Mouse (Mus musculus) CH12.LX (cell line): ENCODE results near the gene Vdr. TPM values are rescaled to one million over a fixed set of nuclear protein-coding genes. Genes with fewer than 3 reads are reported as not detected.

Source experiments
- DNase-seq: peaks from one replicate; pipeline ENCODE4 v3.0.0-alpha.2; 2013; ENCODE audit errors: extremely low read depth
- H3K27ac ChIP-seq: 2 replicates; pipeline ENCODE4 v1.5.1; 2012; ENCODE audit warnings: low read depth, mild to moderate bottlenecking, control low read depth, moderate library complexity; ENCODE audit not compliant: insufficient read depth
- H3K27me3 ChIP-seq: replicated peaks from 2 replicates; pipeline ENCODE3; 2012; ENCODE audit warnings: inconsistent platforms
- H3K36me3 ChIP-seq, 2 experiments: replicated peaks in 1 of 2; 2 replicates each; pipeline versions ENCODE3 to v1.6.1; 2012; ENCODE audit warnings: inconsistent platforms in 1 of 2, low read length in 1 of 2, mild to moderate bottlenecking in 1 of 2, mixed read lengths in 1 of 2, moderate library complexity in 1 of 2; ENCODE audit not compliant: control insufficient read depth in 1 of 2, insufficient read depth in 1 of 2
- H3K4me1 ChIP-seq, 2 experiments: 2 replicates each; pipeline ENCODE4 v1.6.1; 2012; ENCODE audit warnings: inconsistent platforms in 1 of 2, moderate library complexity in 1 of 2; ENCODE audit not compliant: insufficient read depth in 2 of 2, control insufficient read depth in 1 of 2
- H3K4me2 ChIP-seq: 2 replicates; pipeline ENCODE4 v1.6.1; 2012; ENCODE audit warnings: low read depth, mild to moderate bottlenecking, control low read depth; ENCODE audit not compliant: poor library complexity, insufficient read depth, severe bottlenecking
- H3K4me3 ChIP-seq, 3 experiments: fragments of 150-350 bp in 1 of 3; sonication (generic) in 1 of 3; replicated peaks in 1 of 3; 2 replicates each; pipeline versions ENCODE3 to v1.5.1; 2011 to 2012; ENCODE audit warnings: low read depth in 2 of 3, low read length in 2 of 3, mild to moderate bottlenecking in 2 of 3, moderate library complexity in 2 of 3, control low read depth in 1 of 3, improper control_type of control experiment in 1 of 3, inconsistent platforms in 1 of 3, mixed read lengths in 1 of 3; ENCODE audit not compliant: poor library complexity in 1 of 3
- H3K79me2 ChIP-seq: replicated peaks from 2 replicates; pipeline ENCODE4 v1.6.1; 2012; ENCODE audit warnings: mild to moderate bottlenecking, moderate library complexity; ENCODE audit not compliant: control insufficient read depth, poor library complexity, insufficient read depth, severe bottlenecking; ENCODE audit errors: extremely low read depth
- H3K9ac ChIP-seq: 2 replicates; pipeline ENCODE4 v1.6.1; 2012; ENCODE audit warnings: low read depth, mild to moderate bottlenecking, control low read depth, moderate library complexity; ENCODE audit not compliant: insufficient read depth
- H3K9me3 ChIP-seq: replicated peaks from 2 replicates; pipeline ENCODE3; 2012; ENCODE audit warnings: low read length, inconsistent platforms, mixed read lengths
- CTCF ChIP-seq, 2 experiments: IDR thresholded peaks in 1 of 2; conservative IDR thresholded peaks in 1 of 2; 2 replicates each; pipeline ENCODE4 v1.5.1; 2011 to 2012; ENCODE audit warnings: low read depth in 2 of 2, low read length in 2 of 2, improper control_type of control experiment in 1 of 2, inconsistent platforms in 1 of 2, mild to moderate bottlenecking in 1 of 2, moderate library complexity in 1 of 2
- E2F4 ChIP-seq: IDR thresholded peaks from 2 replicates; pipeline ENCODE4 v1.6.1; 2011; ENCODE audit warnings: low read depth, low read length, improper control_type of control experiment; ENCODE audit not compliant: insufficient replicate concordance
- EP300 ChIP-seq: IDR thresholded peaks from 2 replicates; pipeline ENCODE4 v1.6.1; 2011; ENCODE audit warnings: low read length, improper control_type of control experiment
- ETS1 ChIP-seq: conservative IDR thresholded peaks from 2 replicates; pipeline ENCODE4 v1.6.1; 2012; ENCODE audit warnings: low read depth, mild to moderate bottlenecking, inconsistent platforms, low read length, improper control_type of control experiment, moderate library complexity
- JUND ChIP-seq: conservative IDR thresholded peaks from 2 replicates; pipeline ENCODE4 v1.6.1; 2011; ENCODE audit warnings: low read depth, low read length, improper control_type of control experiment
- MAX ChIP-seq: IDR thresholded peaks from 2 replicates; pipeline ENCODE4 v1.6.1; 2011; ENCODE audit warnings: low read length, improper control_type of control experiment
- MAZ ChIP-seq: IDR thresholded peaks from 2 replicates; pipeline ENCODE4 v1.6.1; 2012; ENCODE audit warnings: low read depth, mild to moderate bottlenecking, inconsistent platforms, low read length, improper control_type of control experiment, moderate library complexity
- MYC ChIP-seq: IDR thresholded peaks from 2 replicates; pipeline ENCODE4 v1.6.1; 2011; ENCODE audit warnings: low read depth, mild to moderate bottlenecking, improper control_type of control experiment, low read length
- NELFE ChIP-seq: IDR thresholded peaks from 2 replicates; pipeline ENCODE4 v1.6.1; 2011; ENCODE audit warnings: low read depth, low read length, improper control_type of control experiment
- NRF1 ChIP-seq: IDR thresholded peaks from 2 replicates; pipeline ENCODE4 v1.6.1; 2014; ENCODE audit warnings: low read depth, mild to moderate bottlenecking, inconsistent platforms, low read length, improper control_type of control experiment, moderate library complexity
- POLR2AphosphoS2 ChIP-seq: IDR thresholded peaks from 2 replicates; pipeline ENCODE4 v1.6.1; 2011; ENCODE audit warnings: low read depth, low read length, improper control_type of control experiment
- RAD21 ChIP-seq: IDR thresholded peaks from 2 replicates; pipeline ENCODE4 v1.6.1; 2011; ENCODE audit warnings: low read depth, mild to moderate bottlenecking, low read length, improper control_type of control experiment, moderate library complexity
- RCOR1 ChIP-seq: conservative IDR thresholded peaks from 2 replicates; pipeline ENCODE4 v1.6.1; 2012; ENCODE audit warnings: low read depth, mild to moderate bottlenecking, inconsistent platforms, low read length, improper control_type of control experiment
- SIN3A ChIP-seq: IDR thresholded peaks from 2 replicates; pipeline ENCODE4 v1.6.1; 2012; ENCODE audit warnings: low read length, improper control_type of control experiment, inconsistent platforms
- SMC3 ChIP-seq: IDR thresholded peaks from 2 replicates; pipeline ENCODE4 v1.6.1; 2011; ENCODE audit warnings: low read depth, low read length, improper control_type of control experiment
- USF2 ChIP-seq: conservative IDR thresholded peaks from 2 replicates; pipeline ENCODE4 v1.6.1; 2011; ENCODE audit warnings: low read depth, low read length, improper control_type of control experiment
- ZNF384 ChIP-seq: IDR thresholded peaks from 2 replicates; pipeline ENCODE4 v1.6.1; 2012; ENCODE audit warnings: low read depth, low read length, improper control_type of control experiment, inconsistent platforms
- dilution Hi-C: fragments of 300-500 bp; cut with MboI; formaldehyde crosslinking; loops from 2 replicates; pipeline ENCODE4 v1.14.3; 2020; ENCODE audit warnings: low sequenced_read_pairs; ENCODE audit not compliant: extremely low pct_unique_long_range_greater_than_20kb, extremely low pct_ligation_motif_present
- in situ Hi-C: fragments of 300-500 bp; cut with MboI; formaldehyde crosslinking; loops from 3 replicates; pipeline ENCODE4 v1.14.3; 2019; ENCODE audit warnings: low sequenced_read_pairs, low pct_ligation_motif_present, low pct_unique_long_range_greater_than_20kb, mixed read lengths
- polyA plus RNA-seq: library from polyadenylated mRNA; unstranded; fragments of >175 nt; gene quantifications from 2 replicates; pipeline ENCODE4 v1.2.1, GENCODE M21; 2012; ENCODE audit warnings: low read depth; ENCODE audit not compliant: insufficient read length
- total RNA-seq, 2 experiments: library from RNA; depleted of rRNA; stranded (reverse); fragments of 300-350 nt in 1 of 2; fragments of >200 nt in 1 of 2; gene quantifications; 2 replicates each; pipeline ENCODE4 v1.2.3; 2012 to 2014

Gene Vdr
- total and polyA plus RNA-seq, 3 experiments = 0.52 to 1.7 (median 0.68) TPM

DNA sequence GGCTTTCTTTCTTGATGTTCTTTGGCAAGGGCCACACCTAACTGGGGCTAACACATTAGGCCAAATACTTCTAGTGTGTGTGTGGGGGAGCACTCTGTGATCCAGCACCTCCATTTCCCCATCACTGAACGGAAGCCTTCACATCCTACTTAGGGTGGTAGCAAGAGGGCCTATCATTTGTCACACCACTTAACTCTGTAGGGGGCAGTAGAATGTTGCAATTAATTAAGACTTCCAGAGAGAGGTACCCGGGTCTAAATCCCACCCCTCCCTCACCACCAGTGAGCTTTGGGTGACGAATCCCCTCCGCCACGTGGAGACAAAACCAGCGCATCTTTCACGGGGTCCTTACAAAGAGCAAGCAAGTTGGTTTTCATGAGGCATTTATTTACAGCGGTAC lies 56.4 kb downstream of the Vdr start:
- H3K4me3 ChIP-seq = no peak overlapping the region
- dilution Hi-C loops (no loop called here), in situ Hi-C loops (loop anchor here (25.0 kb wide), 1 partner anchor 308 kb away; the partner anchor contains the start of genes Asb8 and Ccdc184)
- H3K4me2 ChIP-seq = no peak overlapping the region
- no peak overlapping the region for H3K9ac ChIP-seq
- peaks cover 5% of the 10 kb centered on the region for H3K9me3 ChIP-seq
- peaks cover 3 to 23% of the 10 kb centered on the region in 2 experiments for H3K4me1 ChIP-seq
- H3K27ac ChIP-seq = no peak overlapping the region
- H3K27me3 ChIP-seq = peaks cover 7% of the 10 kb centered on the region
- no peak for DNase-seq
- TF ChIP-seq SMC3 = peak; percentile 52
- peak in 1 of 2 experiments; percentile 54; a peak in 2 of 4 replicates for TF ChIP-seq CTCF (conservative IDR thresholded peaks at IDR 0.05 in 1 of 2, IDR thresholded peaks at IDR 0.05 in 1 of 2; ENCODE audit: low read depth in 2 of 2, low read length in 2 of 2)
- peak; percentile 54 for TF ChIP-seq RAD21
- no peak for TF ChIP-seq E2F4
- H3K36me3 ChIP-seq = no peaks in the 10 kb centered on the region
- H3K79me2 ChIP-seq = no peaks in the 10 kb centered on the region

GRCm38 (mm10) chr15:97852291-97852690 lies 58.1 kb downstream of the Vdr start:
- Histone ChIP-seq H3K27me3 (peaks cover 6% of the 10 kb centered on the region), H3K4me3 (no peak overlapping the region), H3K79me2 (no peaks in the 10 kb centered on the region), H3K4me2 (no peak overlapping the region), H3K4me1 (peaks cover 6 to 31% of the 10 kb centered on the region in 2 experiments), H3K9me3 (peaks cover 5% of the 10 kb centered on the region), H3K36me3 (no peaks in the 10 kb centered on the region), H3K27ac (no peak overlapping the region), H3K9ac (no peak overlapping the region)
- dilution Hi-C loops = no loop called here
- in situ Hi-C loops = loop anchor here (25.0 kb wide), 1 partner anchor 310 kb away; the partner anchor contains the start of genes Asb8 and Ccdc184
- no peak for TF ChIP-seq RCOR1
- TF ChIP-seq SIN3A = no peak
- TF ChIP-seq POLR2AphosphoS2 = no peak
- peak in 1 of 2 experiments; percentile 35; a peak in 2 of 4 replicates for TF ChIP-seq CTCF (conservative IDR thresholded peaks at IDR 0.05 in 1 of 2, IDR thresholded peaks at IDR 0.05 in 1 of 2; ENCODE audit: low read depth in 2 of 2, low read length in 2 of 2)
- no peak for TF ChIP-seq MYC
- TF ChIP-seq SMC3 = 0 out of 2 replicates have a peak, but pooled peaks have one; percentile 3
- DNase-seq = no peak

GRCm38 (mm10) chr15:97851011-97851410 lies 59.4 kb downstream of the Vdr start:
- no peak for DNase-seq
- no peak for TF ChIP-seq NELFE
- no peak for TF ChIP-seq ZNF384
- no peak for TF ChIP-seq MAX
- no peak for TF ChIP-seq USF2
- no peak for TF ChIP-seq EP300
- TF ChIP-seq NRF1 = no peak
- no peak for TF ChIP-seq JUND
- TF ChIP-seq ETS1 = no peak
- no peak for TF ChIP-seq MAZ
- peaks cover 4% of the 10 kb centered on the region for H3K9me3 ChIP-seq
- peaks cover 6 to 31% of the 10 kb centered on the region in 2 experiments for H3K4me1 ChIP-seq
- H3K79me2 ChIP-seq = no peaks in the 10 kb centered on the region
- peaks cover 3% of the 10 kb centered on the region for H3K27me3 ChIP-seq
- H3K27ac ChIP-seq = no peak overlapping the region
- H3K9ac ChIP-seq = no peak overlapping the region
- dilution Hi-C loops (no loop called here), in situ Hi-C loops (loop anchor here (25.0 kb wide), 1 partner anchor 311 kb away; the partner anchor contains the start of genes Asb8 and Ccdc184)
- no peaks in the 10 kb centered on the region for H3K36me3 ChIP-seq
- H3K4me3 ChIP-seq = no peak overlapping the region
- H3K4me2 ChIP-seq = no peak overlapping the region
